Mouse (Mus musculus): Measurements from ENCODE around the gene Ciz1. TPM values are rescaled to one million over a fixed set of nuclear protein-coding genes. Genes with fewer than 3 reads are reported as not detected.
A peak's percentile ranks its signal among the peaks of the same experiment; 100 is the strongest.

Gene Ciz1
- polyA plus RNA-seq, 1 experiment from 2014 or later: 47.5 TPM

DNA sequence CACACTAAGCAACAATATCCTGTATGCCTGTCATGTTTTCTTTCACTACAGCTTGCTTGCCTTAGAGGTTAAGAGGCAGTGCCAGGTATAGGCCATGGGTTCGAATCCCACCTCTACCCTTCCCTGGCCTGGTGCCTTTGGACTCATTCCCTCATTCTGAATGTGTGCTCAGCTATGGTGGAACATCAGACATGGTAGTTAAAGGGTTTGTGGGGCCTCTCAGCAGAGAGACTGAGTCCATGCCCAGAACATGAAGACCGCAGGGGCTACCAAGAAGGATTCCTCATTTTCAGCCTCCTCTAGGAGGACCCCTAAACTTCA lies 8.8 kb upstream of the Ciz1 start:
- Histone ChIP-seq H3K9ac (no peak overlapping the region), H3K4me1 (replicated peaks; ENCODE audit: control insufficient read depth, insufficient read depth, low read length) (peaks cover 13% of the 10 kb centered on the region), H3K4me3 (replicated peaks; ENCODE audit: low read length) (no peak overlapping the region), H3K36me3 (replicated peaks; ENCODE audit: control insufficient read depth, insufficient read depth) (peaks cover 37% of the 10 kb centered on the region), H3K4me2 (replicated peaks) (no peak overlapping the region), H3K27me3 (ENCODE audit: control insufficient read depth, insufficient read depth, low read length) (no peaks in the 10 kb centered on the region), H3K27ac (no peak overlapping the region), H3K9me3 (ENCODE audit: control insufficient read depth, low read length) (no peaks in the 10 kb centered on the region)
- no peak for DNase-seq (ENCODE audit: low spot score)
- ATAC-seq (ENCODE audit: low FRiP score): no peak
- WGBS: 95% methylated on average over 2 of the region's 2 CpGs

DNA sequence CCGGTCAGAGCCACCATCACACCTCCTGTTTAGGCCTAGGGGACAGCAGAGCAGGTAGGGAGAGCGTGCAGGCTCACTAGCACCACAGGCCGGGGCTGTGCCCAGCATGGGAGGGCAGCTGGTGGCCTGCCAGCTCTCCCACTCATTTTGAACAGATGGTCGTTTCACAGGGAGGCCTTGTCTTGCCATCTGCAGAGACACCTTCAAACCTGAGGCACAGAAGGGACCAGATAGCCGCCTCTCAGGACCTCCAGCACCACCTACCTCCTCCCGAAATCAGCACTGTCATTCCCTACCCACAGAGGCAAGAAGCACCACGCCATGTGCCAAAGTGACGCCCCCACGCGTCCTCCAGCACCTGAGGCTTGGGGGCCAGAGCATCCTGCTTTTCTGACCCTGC lies 8.1 kb upstream of the Ciz1 start:
- H3K36me3 ChIP-seq (replicated peaks; ENCODE audit: control insufficient read depth, insufficient read depth): peaks cover 37% of the 10 kb centered on the region
- H3K4me1 ChIP-seq (replicated peaks; ENCODE audit: control insufficient read depth, insufficient read depth, low read length): peaks cover 13% of the 10 kb centered on the region
- ATAC-seq (ENCODE audit: low FRiP score) (no peak), DNase-seq (ENCODE audit: low spot score) (no peak)
- H3K9ac ChIP-seq: no peak overlapping the region
- no peak overlapping the region for H3K4me3 ChIP-seq (replicated peaks; ENCODE audit: low read length)
- no peak overlapping the region for H3K27ac ChIP-seq
- no peaks in the 10 kb centered on the region for H3K9me3 ChIP-seq (ENCODE audit: control insufficient read depth, low read length)
- no peaks in the 10 kb centered on the region for H3K27me3 ChIP-seq (ENCODE audit: control insufficient read depth, insufficient read depth, low read length)
- WGBS: 67% methylated on average over 10 of the region's 10 CpGs
- no peak overlapping the region for H3K4me2 ChIP-seq (replicated peaks)

DNA sequence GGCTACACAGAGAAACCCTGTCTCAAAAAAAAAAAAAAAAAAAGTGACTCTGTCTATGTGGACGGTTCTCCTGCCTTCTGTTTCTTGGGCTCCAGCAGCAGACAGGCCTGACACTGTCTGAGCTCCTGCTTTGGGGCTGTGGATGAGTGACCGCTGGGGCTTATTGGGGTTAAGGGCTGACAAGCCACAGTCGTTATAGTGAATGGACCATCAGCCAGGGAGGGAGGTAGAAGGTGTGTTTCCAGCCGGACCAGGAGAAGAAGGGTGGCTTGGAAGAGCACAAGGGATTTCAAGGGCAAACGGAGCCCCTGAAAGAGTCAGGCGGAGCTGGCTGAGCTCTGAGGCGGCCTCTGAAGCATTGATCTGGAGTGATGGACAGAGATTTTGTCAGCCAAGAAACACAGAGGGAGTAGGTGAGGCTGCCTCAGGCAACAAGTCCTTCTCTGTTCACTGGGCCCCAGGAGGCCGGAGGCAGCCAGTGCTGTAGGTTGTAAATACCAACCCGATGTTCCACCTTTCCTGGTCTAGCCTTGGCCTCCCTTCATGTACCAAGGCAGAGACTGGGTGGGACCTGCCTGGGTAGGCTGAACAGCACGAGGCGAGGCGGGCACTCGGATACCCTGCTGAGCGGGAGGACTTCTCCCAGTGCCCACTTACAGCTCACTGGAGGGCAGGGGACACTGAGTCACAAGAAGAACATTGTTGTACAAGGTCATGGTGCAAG lies 7.4 kb upstream of the Ciz1 start:
- Histone ChIP-seq H3K4me3 (replicated peaks; ENCODE audit: low read length) (no peak overlapping the region), H3K36me3 (replicated peaks; ENCODE audit: control insufficient read depth, insufficient read depth) (peaks cover 34% of the 10 kb centered on the region), H3K9ac (no peak overlapping the region), H3K9me3 (ENCODE audit: control insufficient read depth, low read length) (no peaks in the 10 kb centered on the region), H3K4me1 (replicated peaks; ENCODE audit: control insufficient read depth, insufficient read depth, low read length) (peaks cover 13% of the 10 kb centered on the region), H3K27ac (no peak overlapping the region), H3K27me3 (ENCODE audit: control insufficient read depth, insufficient read depth, low read length) (no peaks in the 10 kb centered on the region), H3K4me2 (replicated peaks) (no peak overlapping the region)
- ATAC-seq (ENCODE audit: low FRiP score): no peak
- 68% methylated on average over 14 of the region's 14 CpGs for WGBS
- DNase-seq (ENCODE audit: low spot score): no peak

DNA sequence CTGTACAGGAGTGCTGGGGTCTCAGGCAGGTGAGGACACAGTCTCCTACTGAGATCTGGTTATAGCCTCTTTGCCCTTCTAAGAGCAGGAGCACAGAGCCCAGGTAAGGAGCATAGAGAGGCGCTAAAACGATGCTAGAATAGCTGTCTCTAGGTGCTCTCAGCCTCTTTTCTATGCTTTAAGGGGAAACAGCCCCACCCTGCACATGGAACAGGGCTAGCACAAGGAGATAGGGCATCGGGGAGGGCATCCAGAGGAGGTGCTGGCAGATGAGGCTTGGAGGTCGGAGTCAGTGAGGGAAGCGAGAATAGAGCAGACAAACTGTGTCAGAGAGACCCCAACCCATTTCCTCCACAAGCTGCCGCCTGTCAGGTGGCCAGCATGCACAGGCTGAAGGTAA lies 5.1 kb upstream of the Ciz1 start:
- DNase-seq (ENCODE audit: low spot score) (no peak), ATAC-seq (ENCODE audit: low FRiP score) (no peak)
- Histone ChIP-seq H3K4me1 (replicated peaks; ENCODE audit: control insufficient read depth, insufficient read depth, low read length) (peaks cover 30% of the 10 kb centered on the region), H3K27ac (no peak overlapping the region), H3K4me2 (replicated peaks) (no peak overlapping the region), H3K9me3 (ENCODE audit: control insufficient read depth, low read length) (no peaks in the 10 kb centered on the region), H3K9ac (no peak overlapping the region), H3K4me3 (replicated peaks; ENCODE audit: low read length) (no peak overlapping the region), H3K27me3 (ENCODE audit: control insufficient read depth, insufficient read depth, low read length) (no peaks in the 10 kb centered on the region), H3K36me3 (replicated peaks; ENCODE audit: control insufficient read depth, insufficient read depth) (peaks cover 31% of the 10 kb centered on the region)
- 80% methylated on average over 6 of the region's 6 CpGs for whole genome bisulfite sequencing

DNA sequence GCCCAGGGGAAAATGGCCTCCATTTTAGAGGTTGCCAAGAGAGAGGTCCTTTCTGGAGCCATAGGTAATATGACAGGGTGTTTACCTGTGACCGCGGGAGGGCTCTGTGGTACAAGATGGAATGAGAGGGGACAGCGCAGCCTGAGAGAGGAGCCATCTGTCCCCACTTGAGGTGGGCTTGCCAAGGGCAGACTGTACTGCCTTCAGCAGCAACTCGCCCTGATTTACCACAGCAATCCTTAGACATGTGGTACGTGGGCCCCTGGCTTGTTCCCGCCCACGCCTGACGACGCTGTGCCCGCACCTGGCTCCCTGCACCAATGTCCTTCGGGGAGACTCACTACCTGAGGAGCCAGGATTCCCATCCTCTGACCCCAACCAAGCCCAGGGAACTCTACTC lies 3.8 kb upstream of the Ciz1 start:
- ATAC-seq (ENCODE audit: low FRiP score): no peak
- no peaks in the 10 kb centered on the region for H3K9me3 ChIP-seq (ENCODE audit: control insufficient read depth, low read length)
- no peak overlapping the region for H3K4me2 ChIP-seq (replicated peaks)
- H3K4me3 ChIP-seq (replicated peaks; ENCODE audit: low read length): no peak overlapping the region
- H3K4me1 ChIP-seq (replicated peaks; ENCODE audit: control insufficient read depth, insufficient read depth, low read length): peaks cover 27% of the 10 kb centered on the region
- no peak overlapping the region for H3K27ac ChIP-seq
- WGBS: 83% methylated on average over 11 of the region's 11 CpGs
- H3K27me3 ChIP-seq (ENCODE audit: control insufficient read depth, insufficient read depth, low read length): no peaks in the 10 kb centered on the region
- DNase-seq (ENCODE audit: low spot score): no peak
- H3K36me3 ChIP-seq (replicated peaks; ENCODE audit: control insufficient read depth, insufficient read depth): peaks cover 31% of the 10 kb centered on the region
- no peak overlapping the region for H3K9ac ChIP-seq

DNA sequence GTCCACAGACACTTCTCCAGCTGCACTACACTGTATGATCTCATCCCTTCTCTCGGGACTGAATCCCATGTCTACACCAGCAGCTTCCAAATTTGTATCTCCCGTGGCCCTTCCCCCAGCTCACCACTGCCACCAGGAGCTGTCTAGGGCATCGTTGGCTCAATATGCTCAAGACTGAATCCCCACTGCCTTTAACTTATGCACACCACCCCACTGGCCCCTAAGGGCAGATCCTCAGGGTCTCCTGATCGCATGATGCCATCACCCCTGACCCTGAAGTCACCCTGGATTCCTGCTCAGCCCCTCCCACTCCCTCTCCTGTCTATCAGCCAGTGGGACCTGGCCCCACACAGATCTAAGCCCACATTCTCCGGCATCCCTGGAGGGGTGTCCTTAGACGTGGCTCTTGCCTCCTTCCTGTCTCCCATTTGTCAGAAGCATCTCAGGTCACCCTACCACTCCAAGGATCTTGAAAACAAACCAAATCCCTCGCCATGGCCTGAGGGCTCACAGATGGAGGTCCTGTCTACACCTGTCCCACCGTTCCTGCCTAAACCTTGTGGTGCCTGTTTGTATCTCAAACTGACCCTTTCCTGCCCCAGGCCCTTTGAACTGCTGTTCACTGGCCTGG lies 2.4 kb upstream of the Ciz1 start:
- Histone ChIP-seq H3K4me1 (replicated peaks; ENCODE audit: control insufficient read depth, insufficient read depth, low read length) (peaks cover 24% of the 10 kb centered on the region), H3K27ac (no peak overlapping the region), H3K4me2 (replicated peaks) (peak overlapping the region; percentile 76; the same call in 1 of the 2 replicates), H3K36me3 (replicated peaks; ENCODE audit: control insufficient read depth, insufficient read depth) (peaks cover 27% of the 10 kb centered on the region), H3K9me3 (ENCODE audit: control insufficient read depth, low read length) (no peaks in the 10 kb centered on the region), H3K4me3 (replicated peaks; ENCODE audit: low read length) (no peak overlapping the region), H3K27me3 (ENCODE audit: control insufficient read depth, insufficient read depth, low read length) (no peaks in the 10 kb centered on the region), H3K9ac (no peak overlapping the region)
- WGBS: 69% methylated on average over 8 of the region's 8 CpGs
- no peak for ATAC-seq (ENCODE audit: low FRiP score)
- DNase-seq (ENCODE audit: low spot score): no peak

DNA sequence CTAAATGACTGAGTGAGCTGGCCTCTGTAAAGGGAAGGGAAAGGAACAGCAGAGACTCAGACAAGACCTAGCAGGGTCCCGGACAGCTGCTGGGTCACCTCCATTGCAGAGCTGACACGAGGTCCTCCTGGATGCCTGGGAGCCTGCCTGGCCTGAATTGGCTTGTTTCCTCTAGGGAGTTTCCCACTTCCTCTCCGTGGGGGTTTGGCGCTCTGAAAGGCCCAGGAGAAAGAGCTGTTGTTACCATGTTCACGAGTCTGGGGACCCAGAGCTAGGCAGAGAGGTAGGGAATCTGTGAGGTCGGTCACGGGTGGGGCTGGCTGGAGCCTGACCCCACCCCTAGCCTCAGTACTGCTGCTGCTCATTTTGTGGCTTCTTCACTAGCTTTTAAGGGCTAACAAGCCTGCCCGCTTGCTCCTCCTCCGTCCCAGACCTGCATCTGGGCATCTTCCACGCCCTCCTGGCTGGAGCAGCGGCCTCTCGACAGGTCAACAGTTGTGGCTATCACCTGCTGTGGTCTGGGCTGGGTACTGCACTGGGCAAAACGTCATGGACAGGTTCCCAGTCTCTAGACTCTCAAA lies 1.6 kb upstream of the Ciz1 start:
- H3K9ac ChIP-seq: peak overlapping the region; percentile 96; the same call in 1 of the 2 replicates
- DNase-seq (ENCODE audit: low spot score) (no peak), ATAC-seq (ENCODE audit: low FRiP score) (no peak)
- H3K4me3 ChIP-seq (replicated peaks; ENCODE audit: low read length): no peak overlapping the region
- WGBS: 50% methylated on average over 13 of the region's 13 CpGs
- H3K27ac ChIP-seq: no peak overlapping the region
- peaks cover 27% of the 10 kb centered on the region for H3K36me3 ChIP-seq (replicated peaks; ENCODE audit: control insufficient read depth, insufficient read depth)
- no peaks in the 10 kb centered on the region for H3K27me3 ChIP-seq (ENCODE audit: control insufficient read depth, insufficient read depth, low read length)
- no peaks in the 10 kb centered on the region for H3K9me3 ChIP-seq (ENCODE audit: control insufficient read depth, low read length)
- H3K4me1 ChIP-seq (replicated peaks; ENCODE audit: control insufficient read depth, insufficient read depth, low read length): peaks cover 24% of the 10 kb centered on the region
- H3K4me2 ChIP-seq (replicated peaks): peak overlapping the region; percentile 76

DNA sequence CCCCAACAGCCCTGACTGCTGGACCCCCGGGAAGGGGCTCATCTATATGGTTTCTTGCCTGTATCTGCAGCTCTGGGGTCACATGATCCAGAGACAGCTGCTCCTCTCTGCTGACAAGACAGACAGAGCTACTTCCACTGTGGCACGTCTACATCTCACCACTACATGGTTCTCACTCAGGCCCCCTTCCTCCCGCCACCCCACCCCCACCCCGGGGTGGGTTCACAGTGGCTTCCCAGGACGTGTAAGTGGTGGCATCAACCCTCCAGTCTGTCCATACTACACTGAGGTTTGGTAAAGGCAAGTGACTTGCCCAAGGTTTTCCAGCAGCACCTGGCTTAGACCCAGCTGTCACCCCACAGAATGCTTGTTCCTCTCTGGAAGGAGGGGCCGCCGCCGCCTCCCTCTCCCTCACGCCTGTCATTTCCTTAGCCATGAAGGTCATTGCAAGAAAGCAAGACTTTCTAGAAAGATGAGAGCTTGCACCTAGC lies 611 bp upstream of the Ciz1 start:
- Histone ChIP-seq H3K4me3 (replicated peaks; ENCODE audit: low read length) (peak overlapping the region; percentile 89), H3K9ac (peak overlapping the region; percentile 96), H3K27me3 (ENCODE audit: control insufficient read depth, insufficient read depth, low read length) (no peaks in the 10 kb centered on the region), H3K36me3 (replicated peaks; ENCODE audit: control insufficient read depth, insufficient read depth) (peaks cover 25% of the 10 kb centered on the region), H3K27ac (peak overlapping the region; percentile 97), H3K4me2 (replicated peaks) (peak overlapping the region; percentile 76), H3K4me1 (replicated peaks; ENCODE audit: control insufficient read depth, insufficient read depth, low read length) (peaks cover 24% of the 10 kb centered on the region), H3K9me3 (ENCODE audit: control insufficient read depth, low read length) (no peaks in the 10 kb centered on the region)
- DNase-seq (ENCODE audit: low spot score) (no peak), ATAC-seq (ENCODE audit: low FRiP score) (no peak)
- WGBS: 39% methylated on average over 9 of the region's 9 CpGs

DNA sequence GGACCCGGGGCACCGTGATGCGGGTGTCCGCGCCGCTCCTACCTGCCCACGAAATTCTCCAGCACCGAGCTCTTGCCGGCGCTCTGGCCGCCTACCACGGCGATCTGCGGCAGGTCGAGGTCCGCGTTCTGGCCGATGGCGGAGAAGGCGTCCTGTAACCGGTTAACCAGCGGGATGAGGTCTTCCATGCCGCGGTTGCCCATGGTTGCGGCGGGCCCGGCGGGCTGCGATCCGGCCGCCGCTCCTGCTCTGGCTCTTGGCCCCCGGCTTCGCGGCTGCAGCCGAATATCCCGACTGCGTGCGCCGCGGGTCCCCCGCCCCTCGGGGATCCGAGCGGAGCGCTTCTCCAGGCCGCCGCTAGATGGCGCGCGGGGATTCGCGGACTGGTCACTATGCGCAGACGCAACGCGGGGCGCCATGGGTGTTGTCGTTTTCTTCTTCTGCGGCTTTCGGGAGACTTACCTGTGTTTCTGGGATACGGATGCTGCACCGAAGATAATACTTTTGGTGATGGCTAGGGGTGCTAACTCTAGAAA lies 948 bp downstream of the Ciz1 start, which contains the start of gene Dnm1:
Gene Dnm1 (minus strand): TSS at position 332 of the 536 bp plus-strand sequence.
- peak; percentile 96 for DNase-seq (ENCODE audit: low spot score)

More for the DNA sequence above, 948 bp downstream of the Ciz1 start, which contains the start of gene Dnm1:
- Histone ChIP-seq H3K27me3 (ENCODE audit: control insufficient read depth, insufficient read depth, low read length) (no peaks in the 10 kb centered on the region), H3K4me3 (replicated peaks; ENCODE audit: low read length) (peak within 1 kb of the TSS; percentile 89), H3K4me1 (replicated peaks; ENCODE audit: control insufficient read depth, insufficient read depth, low read length) (peaks cover 24% of the 10 kb centered on the region), H3K4me2 (replicated peaks) (peak within 1 kb of the TSS; percentile 76), H3K27ac (peak within 1 kb of the TSS; percentile 97), H3K36me3 (replicated peaks; ENCODE audit: control insufficient read depth, insufficient read depth) (peaks cover 14% of the 10 kb centered on the region), H3K9ac (peak within 1 kb of the TSS; percentile 96), H3K9me3 (ENCODE audit: control insufficient read depth, low read length) (no peaks in the 10 kb centered on the region)
- WGBS: under 1% methylated on average over 62 of the region's 63 CpGs
- ATAC-seq (ENCODE audit: low FRiP score): peak; percentile 71

Measured in hindbrain, embryonic 14.5 days (tissue).